Mouse (Mus musculus) T-helper 17 cell (primary cell): Measurements from ENCODE around the gene Rbbp4.

Source experiments
- in situ Hi-C, 2 experiments: fragments of 300-600 bp; cut with MboI, MseI; formaldehyde crosslinking; loops; 1 replicate in 1 of 2; 2 replicates in 1 of 2; pipeline ENCODE4 v1.15.1; 2025; ENCODE audit warnings: high pct_unique_total_duplicates in 2 of 2

The Rbbp4 gene

DNA sequence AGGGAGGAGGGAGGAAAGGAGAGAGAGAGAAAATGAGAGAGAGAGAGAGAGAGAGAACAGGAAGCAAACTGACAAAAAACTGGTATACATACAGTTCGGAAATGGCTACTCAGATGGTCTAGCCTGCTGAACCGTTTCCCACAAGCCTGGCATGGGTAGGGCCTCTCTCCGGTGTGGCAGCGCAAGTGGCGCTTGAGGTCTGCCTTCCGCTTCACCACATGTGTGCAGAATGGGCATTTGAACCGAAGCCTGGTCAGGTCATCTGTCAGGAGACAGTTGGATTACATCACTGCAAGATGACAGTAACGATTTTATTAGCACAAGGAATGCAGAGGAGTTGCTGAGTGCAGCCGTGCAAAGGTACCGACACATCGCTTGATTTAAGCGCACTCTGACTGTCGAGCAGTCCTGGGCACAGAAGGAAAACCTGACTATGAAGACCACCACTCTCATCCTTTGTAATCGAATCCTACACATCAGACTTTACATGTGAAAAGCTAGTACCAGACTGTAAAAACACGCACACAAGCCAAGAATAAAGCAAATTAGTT is 22.5 kb upstream of the Rbbp4 start:
- in situ Hi-C loops = loop anchor here (5.0 to 25.0 kb wide), 2 partner anchors 45 to 1555 kb away; partner anchors contain the start of gene Laptm5 (in 1 of the 2)

DNA sequence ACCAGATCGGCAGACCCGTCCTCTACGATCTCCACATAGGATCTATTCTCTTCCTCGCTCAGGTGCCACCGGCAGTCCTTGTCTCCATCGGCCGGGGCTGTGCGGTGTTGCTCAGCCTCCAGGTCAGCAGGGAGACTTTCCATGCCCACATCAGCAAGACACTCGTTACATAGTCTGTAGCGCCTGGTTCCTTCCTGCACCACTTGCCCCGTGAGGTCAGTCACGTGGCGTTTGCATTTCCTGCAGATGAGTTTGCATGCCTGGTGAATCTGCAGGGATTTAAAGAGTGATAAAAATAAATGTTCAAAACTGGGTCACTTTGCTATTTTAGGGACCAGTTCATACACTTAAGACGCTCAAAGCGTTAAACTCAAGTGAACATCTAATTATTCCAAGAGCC is 19.1 kb upstream of the Rbbp4 start:
- in situ Hi-C loops = loop anchor here (5.0 to 25.0 kb wide), 2 partner anchors 103 to 1558 kb away; partner anchors contain the start of gene Laptm5 (in 1 of the 2)

DNA sequence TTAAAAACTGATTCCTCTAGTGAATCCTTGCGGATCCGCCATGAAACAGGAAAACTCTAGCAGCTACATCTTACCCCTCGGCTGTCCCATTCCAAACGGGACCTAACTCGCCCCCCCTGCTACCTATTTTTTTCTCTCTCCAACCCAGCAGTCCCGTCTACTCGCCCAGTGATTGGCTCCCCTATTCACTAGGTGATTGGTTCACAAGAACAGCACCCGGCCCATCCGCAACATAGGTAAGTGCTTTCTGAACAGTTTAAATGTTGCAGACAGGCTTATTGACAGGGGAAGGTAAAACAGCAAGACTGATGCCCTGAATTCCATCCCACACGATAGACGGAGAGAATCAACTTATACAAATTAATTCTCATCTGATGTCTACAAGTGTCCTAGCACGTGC is 18.0 kb upstream of the Rbbp4 start:
- in situ Hi-C loops = loop anchor here (5.0 to 25.0 kb wide), 2 partner anchors 104 to 1559 kb away; partner anchors contain the start of gene Laptm5 (in 1 of the 2)

DNA sequence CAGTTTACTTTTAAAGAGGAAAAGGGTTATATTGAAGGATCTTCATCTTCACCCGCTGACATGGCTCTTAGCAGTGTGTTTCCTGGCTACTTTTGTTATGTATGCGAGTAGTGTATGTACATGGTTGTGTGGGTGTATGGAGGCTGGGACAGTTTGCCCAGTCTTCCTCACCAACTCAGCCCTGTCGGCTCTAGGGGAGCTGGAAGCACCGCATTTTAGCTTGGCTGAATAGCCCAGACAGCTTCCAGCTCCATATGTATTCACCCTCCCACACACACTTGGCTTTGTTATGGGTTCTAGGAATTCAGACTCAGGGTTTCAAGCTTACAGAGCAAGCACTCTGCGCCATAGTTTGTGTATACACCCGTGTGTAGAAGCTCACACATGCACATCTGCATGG is 15.9 kb upstream of the Rbbp4 start:
- in situ Hi-C loops = loop anchor here (5.0 to 25.0 kb wide), 2 partner anchors 106 to 1561 kb away; partner anchors contain the start of gene Laptm5 (in 1 of the 2)

DNA sequence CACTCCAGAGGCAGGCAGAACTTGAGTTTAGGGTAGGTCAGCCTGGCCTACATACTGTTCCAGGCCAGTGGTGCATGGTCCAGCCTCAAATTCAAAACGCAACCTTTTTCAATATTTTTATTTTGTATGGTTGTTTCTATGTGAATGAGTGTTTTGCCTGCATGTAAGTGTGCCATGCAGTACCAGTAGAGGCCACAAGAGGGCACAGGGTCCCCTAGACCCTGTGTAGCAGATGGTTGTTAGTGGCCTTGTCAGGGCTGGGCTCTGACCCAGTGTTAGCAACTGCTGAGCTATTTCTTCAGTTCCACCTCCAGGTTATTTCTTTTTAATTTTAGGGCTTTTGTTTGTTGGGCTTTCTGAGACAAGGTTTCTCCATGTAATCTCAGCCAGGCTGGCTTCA is 15.5 kb upstream of the Rbbp4 start:
- in situ Hi-C loops = loop anchor here (5.0 to 25.0 kb wide), 2 partner anchors 107 to 1562 kb away; partner anchors contain the start of gene Laptm5 (in 1 of the 2)

DNA sequence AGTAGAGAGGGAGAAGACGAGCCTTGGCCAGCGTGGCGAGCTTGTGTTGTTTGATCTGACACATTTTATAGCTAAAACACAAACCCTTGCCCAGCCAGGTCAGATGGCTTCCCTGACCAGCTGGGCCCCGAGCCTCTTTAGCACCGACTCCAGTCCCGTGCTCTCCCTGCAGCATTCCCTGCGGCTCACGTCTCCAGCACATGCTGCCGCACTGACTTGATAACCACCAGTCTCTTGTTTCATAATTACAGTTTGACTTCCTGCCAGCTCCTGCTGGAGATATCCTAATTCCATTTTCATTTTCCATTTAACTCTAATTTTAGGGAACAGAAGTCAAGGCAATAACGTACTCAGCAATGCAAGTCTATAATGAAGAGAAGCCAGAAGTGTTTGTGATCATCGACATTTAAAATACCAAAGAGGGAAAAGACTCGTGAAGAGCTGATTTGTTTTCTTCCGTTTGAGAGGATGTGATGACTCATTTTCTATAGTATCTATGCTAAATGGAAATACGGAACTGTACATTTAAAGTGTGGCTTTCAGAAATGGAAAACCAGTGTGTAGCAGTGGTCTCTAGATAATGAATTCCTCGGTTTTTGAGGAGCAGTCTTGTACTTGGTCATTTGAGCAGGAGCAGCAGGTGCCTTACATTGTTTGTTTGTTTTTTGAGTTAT is 11.4 kb upstream of the Rbbp4 start:
- in situ Hi-C loops = loop anchor here in 1 of 2 experiments (10.0 kb wide), 1 partner anchor 268 kb away; the partner anchor contains the start of genes Dcdc2b and Iqcc

DNA sequence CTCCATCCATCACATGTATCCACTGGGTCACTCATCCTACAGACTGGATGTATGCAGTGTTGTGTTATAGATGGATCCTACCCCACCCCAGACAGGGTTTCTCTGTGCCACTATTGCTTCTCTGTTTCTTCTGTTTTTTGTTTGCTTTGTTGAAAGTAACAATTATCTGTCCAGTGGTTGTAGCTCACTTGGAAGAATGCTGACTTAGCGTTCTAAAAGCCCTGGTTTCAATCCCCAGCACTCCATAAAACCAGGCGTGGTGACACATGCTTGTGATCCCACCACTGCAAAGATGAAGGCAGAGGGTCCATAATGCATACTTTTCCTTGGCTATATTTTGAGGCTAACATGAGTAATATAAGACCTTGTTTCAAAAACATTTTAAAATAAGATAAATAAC is 7.5 kb upstream of the Rbbp4 start:
- in situ Hi-C loops = loop anchor here in 1 of 2 experiments (10.0 kb wide), 1 partner anchor 272 kb away; the partner anchor contains the start of genes Dcdc2b and Iqcc

DNA sequence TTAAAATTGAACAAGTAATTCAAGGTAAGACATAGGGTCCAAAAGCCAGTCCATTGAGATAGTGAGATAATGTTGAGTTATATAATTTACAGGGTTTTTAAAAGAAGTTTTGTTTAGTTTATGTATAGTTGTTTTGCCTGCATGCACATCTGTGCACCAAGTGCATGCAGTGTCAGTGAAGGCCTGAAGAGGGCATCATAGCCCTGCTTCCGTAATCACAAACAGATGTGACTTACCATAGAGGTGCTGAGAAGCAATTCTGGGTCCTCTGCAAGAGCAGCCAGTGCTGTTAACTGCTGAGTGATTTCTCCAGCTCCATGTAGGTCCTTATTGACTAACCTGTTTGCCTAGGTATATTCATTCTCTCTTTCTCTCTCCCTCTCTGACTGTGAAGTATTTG is 6.7 kb upstream of the Rbbp4 start:
- in situ Hi-C loops = loop anchor here in 1 of 2 experiments (10.0 kb wide), 1 partner anchor 273 kb away; the partner anchor contains the start of genes Dcdc2b and Iqcc

DNA sequence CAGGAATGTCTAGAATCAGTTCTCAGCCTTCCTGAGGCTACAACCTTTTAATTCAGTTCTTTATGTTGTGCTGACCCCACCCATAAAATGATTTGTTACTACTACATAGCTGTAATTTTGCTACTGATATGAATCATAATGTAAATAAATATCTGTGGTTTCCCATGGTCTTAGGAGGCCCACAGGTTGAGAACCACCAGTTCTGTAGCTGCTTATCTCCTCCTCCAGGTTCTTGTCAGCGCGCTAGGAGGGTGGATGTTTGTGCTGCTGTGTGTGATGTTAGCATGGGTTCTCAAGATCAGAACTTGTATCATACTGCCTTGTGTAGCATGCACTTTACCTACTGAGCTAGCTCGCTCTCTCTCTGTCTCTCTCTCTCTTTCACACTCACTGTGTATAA is 4.6 kb upstream of the Rbbp4 start:
- in situ Hi-C loops = loop anchor here in 1 of 2 experiments (10.0 kb wide), 1 partner anchor 275 kb away; the partner anchor contains the start of genes Dcdc2b and Iqcc

DNA sequence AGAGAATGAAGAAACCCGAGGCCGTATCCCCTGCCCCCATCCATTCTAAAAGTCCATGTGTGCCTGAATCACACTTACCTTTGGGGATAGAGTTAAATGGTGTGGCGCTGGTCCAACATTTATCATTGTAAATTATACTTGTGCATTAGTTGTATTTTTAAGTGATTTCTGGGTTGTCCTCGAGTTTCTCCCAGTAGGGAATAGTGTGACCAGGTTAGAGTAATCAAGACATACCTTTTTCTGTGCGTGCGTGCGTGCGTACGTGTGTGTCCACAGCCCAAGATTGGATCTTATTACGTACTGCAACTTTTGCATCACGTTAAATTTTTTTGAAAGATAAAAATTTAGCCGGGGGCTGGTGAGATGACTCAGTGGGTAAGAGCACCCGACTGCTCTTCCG is 1.1 kb upstream of the Rbbp4 start:
- in situ Hi-C loops = no loop called here

DNA sequence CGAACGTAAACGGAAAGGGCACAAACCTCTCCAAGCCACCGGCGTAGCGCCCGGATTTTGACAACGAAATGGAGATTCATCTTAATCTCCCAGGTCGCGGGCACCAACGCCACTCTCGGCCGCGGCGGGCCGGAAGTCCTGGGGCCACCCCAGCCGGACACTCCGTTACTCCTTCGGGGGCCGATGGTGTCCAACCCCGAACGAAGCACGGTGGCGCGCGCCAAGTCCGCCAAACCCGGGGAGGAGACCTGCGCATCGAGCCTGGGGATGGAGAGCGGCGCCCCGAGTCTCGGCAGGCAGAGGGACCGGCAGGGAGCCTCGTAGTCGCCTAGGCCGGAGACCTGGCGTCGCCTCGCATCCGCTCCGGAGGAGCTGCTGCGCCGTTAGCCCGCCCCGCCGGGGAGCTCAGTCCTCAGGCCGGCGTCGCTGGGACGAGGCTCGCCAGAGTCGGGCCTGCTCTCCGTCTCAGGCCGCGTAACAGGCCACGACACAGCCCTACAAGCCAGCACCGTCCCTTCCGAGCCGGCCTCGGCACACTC is 424 bp downstream of the Rbbp4 start:
- in situ Hi-C loops = loop anchor here in 1 of 2 experiments (5.0 kb wide), 1 partner anchor 288 kb away; the partner anchor contains the start of gene Ccdc28b

DNA sequence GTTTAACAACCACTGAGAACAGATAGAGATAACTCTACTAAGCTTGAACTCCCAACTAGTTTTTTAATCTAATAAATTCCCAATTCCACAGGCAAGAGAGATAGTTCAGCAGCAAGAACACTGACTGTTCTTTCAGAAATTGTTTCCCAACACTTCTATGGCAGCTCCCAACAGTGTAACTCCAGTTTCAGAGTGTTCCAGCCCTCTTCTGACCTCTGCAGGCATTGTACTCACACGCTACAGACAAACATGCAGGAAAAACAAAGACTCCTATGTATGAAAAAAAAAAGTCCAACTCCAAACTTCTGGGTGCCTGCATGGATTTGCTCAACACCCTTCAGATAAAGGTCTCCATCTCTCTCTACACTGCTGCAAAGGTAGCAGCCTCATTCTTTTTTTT is 2.3 kb downstream of the Rbbp4 start:
- in situ Hi-C loops = loop anchor here in 1 of 2 experiments (5.0 kb wide), 1 partner anchor 289 kb away; the partner anchor contains the start of gene Ccdc28b

DNA sequence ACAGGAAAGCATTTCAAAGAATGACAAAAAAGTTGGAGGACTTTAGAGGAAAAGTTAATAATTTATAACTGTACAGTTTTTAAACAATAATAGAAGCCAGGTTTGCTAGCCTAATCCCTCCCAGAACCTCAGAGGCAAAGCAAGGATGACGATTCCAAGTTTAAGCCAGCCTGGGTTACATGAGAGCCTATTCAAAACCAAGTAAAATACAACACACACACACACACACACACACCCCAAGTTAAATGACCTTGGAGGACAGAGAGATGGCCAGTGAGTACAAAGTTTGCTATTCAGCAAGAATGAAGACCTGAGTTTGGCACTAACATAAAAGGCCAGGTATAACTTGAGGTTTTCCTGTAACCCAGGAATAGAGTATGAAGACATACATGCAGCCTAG is 9.0 kb downstream of the Rbbp4 start:
- in situ Hi-C loops = no loop called here

DNA sequence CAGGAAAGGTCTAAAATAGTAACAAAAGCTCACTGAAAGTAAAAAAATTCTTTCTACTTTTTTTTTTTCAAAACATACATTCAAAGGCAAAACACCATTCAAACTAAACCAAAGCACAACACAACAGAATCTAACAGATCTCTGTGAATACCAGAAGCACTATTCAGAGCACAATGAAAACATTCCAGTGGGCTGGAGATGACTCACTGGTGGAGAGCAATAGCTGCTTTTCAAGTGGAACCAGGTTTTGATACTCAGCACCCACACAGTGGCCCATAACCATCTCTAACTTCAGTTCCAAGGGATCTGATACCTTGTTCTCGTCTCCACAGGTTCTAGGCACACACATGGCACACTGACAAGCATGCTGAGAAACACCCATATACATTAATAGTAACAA is 10.4 kb downstream of the Rbbp4 start:
- in situ Hi-C loops = no loop called here

DNA sequence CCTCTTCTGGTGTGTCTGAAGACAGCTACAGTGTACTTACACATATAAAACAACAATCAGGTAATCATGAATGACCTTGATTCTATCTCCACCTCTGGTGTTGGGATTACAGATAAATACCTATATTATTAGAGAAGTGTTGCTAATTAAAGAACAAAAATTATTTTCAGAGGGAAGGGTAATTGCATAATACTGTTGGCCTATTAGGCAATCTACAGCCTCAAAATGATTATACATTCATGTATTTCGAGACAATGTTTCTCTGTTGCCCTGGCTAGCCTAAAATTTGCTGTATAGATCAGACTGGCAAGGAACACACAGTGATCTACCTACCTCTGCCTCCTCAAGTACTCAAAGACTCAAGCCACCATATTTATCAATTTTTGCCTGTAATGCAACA is 11.7 kb downstream of the Rbbp4 start:
- in situ Hi-C loops = no loop called here

DNA sequence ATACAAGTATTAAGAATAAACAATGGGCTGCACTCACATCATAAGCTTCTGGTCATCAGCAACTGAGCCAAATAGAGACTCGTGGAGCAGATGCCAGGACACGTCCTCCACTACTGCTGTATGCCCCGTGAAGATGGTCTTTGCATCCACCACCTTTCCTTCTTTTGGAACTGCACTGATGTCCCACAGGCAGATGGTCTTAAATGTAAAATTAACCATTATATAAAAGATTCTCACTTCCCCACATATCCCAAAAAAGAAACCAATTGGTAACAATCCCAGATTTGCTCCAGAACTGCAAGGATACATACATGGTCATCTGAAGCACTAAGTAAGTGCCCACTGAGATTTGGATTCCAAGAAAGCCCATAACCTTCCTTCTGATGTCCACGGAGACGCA is 13.1 kb downstream of the Rbbp4 start:
- in situ Hi-C loops = no loop called here

DNA sequence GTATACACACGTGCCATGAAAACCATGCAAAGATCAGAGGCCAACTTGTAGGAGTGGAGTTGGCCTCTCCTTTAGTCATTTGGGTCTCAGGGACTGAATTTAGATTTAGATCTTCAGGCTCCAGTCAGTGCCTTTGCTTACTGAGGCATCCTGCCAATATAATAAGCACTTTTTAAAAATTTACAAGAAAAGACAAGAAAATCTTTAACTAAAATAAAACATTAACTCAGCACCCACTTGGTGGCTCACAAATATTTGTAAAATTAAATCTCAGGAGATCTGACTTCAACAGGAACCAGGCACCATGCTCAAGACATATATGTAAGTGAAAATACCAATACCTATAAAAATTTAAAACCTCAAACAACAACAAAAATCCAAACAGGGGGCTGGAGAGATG is 14.3 kb downstream of the Rbbp4 start:
- in situ Hi-C loops = no loop called here

DNA sequence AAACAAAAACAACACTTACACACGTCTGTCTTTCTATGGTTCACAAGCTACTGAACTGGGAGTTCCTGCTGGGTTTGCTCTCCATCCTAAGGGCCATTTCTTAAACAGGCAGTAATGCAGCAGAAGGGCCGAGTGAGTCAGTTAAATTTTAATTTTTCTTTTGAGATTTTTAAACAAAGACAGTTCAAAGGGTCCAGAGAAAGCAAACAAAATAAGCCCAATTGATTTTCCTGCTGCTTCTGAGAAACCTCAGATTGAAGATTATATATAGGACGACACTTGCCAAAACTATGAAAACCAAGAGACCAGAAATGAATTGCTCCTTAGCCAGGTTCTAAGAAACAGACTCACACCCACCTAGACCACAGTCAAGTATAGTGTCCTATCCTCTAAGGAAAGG is 21.3 kb downstream of the Rbbp4 start:
- in situ Hi-C loops = loop anchor here in 1 of 2 experiments (5.0 kb wide), 1 partner anchor 102 kb away; no protein-coding TSS in a partner anchor

DNA sequence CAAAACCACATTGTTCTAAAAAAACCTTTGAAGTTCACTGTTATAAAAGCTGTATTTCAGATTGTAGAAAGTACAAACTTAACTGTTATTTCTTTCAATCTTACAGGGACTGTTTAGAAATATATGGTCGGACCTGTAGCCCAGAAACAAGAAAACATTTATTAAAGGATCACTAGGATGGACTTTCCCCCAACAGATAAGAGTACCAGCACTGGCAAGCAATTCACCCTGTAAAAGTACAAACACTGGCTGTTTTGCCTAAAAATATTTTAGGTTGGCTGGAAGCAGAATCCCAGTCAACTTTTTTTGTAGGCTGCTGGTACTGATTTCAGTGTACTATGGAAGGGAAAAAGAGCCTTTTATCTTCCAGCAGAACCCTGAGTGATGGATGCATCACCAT is 27.2 kb downstream of the Rbbp4 start:
- in situ Hi-C loops = no loop called here

DNA sequence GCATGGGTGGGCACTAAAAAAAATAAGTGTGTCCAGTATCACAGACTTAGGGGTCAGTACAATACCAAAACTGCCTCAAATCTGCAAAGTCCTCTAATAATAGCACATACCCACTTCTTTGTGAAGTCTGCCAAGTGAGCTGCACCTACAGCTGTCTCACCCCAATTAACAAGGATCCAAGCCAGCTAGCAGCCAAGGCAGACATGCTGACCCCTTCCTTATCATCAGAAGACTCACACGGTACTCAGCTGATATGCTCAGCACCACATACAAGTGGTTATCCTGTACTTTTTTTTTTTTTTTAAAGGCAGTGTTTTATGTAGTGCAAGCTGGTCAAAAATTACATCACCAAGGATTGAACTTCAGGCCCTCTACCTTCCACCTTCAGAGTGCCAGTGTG is 30.9 kb downstream of the Rbbp4 start:
- in situ Hi-C loops = no loop called here

DNA sequence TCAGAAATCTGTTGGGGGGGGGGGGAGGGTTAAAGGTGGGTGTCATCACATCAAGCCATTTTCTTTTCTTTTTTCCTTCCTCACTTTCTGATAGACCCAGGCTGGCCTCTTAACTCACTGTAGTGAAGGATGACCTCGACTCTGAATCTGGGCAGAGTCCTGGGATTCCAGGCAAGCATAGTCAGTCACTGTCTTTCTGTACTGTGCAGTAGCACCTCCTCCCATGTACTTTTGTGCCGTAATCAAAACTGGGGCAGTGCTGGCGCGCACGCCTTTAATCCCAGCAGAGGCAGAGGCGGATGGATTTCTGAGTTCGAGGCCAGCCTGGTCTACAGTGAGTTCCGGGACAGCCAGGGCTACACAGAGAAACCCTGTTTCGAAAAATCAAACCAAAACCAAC is 31.4 kb downstream of the Rbbp4 start:
- in situ Hi-C loops = no loop called here

DNA sequence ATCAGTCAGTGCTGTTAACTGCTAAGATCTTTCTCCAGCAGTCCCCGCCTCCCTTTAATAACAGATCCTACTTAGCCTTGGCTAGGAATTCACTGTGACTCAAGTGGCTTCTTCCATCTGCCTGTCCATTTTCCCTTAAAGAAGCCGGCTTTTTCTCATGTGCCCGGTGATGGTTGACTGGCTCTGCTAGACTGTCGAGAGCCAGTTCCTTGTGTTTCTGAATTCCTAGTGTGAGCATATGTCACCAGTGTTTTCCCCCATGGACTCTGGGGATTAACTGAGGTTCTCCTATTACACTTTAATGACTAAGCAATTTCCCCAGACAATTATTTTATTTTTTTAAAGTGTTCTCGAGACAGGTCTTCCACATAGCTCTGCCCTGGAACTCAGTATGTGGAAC is 31.8 kb downstream of the Rbbp4 start:
- in situ Hi-C loops = no loop called here
